Mouse (Mus musculus): Measurements from ENCODE around the gene Qk. TPM values are rescaled to one million over a fixed set of nuclear protein-coding genes. Genes with fewer than 3 reads are reported as not detected.

The Qk gene
- polyA plus RNA-seq, 1 experiment, result 278 TPM

DNA sequence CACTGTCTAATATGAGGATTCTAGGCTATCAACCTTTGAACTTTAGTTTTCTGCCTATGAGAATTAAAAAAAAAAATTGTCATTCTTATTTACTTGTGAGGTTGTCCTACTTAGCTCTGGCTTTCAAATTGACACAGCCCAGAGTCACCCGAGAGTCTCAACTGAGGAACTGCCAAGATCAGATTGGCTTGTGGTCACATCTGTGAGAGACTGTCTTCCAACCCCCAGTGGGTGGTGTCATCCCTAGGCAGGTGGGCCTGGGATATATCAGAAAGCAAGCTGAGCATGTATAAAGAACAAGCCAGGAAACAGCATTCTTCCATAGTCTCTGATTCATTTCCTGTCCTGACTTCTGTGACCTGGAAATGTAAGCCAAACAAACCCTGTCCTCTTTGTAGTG is 128.8 kb downstream of the Qk start:
- no peak for DNase-seq
- H3K27me3 ChIP-seq (ENCODE audit: control insufficient read depth, insufficient read depth, low read length), result no peaks in the 10 kb centered on the region
- H3K4me3 ChIP-seq (replicated peaks; ENCODE audit: insufficient read depth, low read depth, low read length), result no peak overlapping the region
- no peaks in the 10 kb centered on the region; the same call in 1 of the 2 replicates for H3K4me1 ChIP-seq (ENCODE audit: control insufficient read depth, insufficient read depth, low read length)
- TF ChIP-seq CTCF (IDR thresholded peaks at IDR 0.05; ENCODE audit: borderline replicate concordance, insufficient read depth, low read depth, low read length) (no peak), POLR2A (IDR thresholded peaks at IDR 0.05; ENCODE audit: borderline replicate concordance, insufficient read depth, low read length) (no peak)
- WGBS, result 26% methylated on average over 1 of the region's 1 CpGs
- H3K27ac ChIP-seq (ENCODE audit: insufficient read depth, low read length), result no peak overlapping the region

DNA sequence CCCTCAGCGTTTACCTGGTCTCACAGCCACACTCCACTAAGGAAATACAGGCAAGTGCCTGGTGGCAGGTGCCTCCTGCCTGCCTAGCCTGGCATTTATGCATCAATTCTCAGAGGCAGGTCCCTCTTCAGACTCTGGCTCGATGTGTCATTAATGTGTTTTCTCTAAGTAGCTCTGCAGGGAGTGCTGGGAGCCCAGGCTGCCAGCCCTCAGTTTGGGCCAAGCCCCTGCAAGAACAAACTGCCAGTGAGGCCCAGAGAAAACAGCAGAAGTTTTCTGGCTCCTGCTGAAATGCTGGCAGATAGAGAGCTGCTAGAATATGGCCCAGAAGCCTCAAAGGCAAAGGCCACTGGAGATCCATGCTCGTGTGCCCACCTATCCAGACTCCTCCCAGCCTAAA is 131.2 kb downstream of the Qk start:
- Histone ChIP-seq H3K4me1 (ENCODE audit: control insufficient read depth, insufficient read depth, low read length) (no peaks in the 10 kb centered on the region; the same call in 1 of the 2 replicates), H3K27me3 (ENCODE audit: control insufficient read depth, insufficient read depth, low read length) (no peaks in the 10 kb centered on the region), H3K27ac (ENCODE audit: insufficient read depth, low read length) (no peak overlapping the region), H3K4me3 (replicated peaks; ENCODE audit: insufficient read depth, low read depth, low read length) (no peak overlapping the region)
- DNase-seq, result no peak
- no peak for TF ChIP-seq POLR2A (IDR thresholded peaks at IDR 0.05; ENCODE audit: borderline replicate concordance, insufficient read depth, low read length)
- TF ChIP-seq CTCF (IDR thresholded peaks at IDR 0.05; ENCODE audit: borderline replicate concordance, insufficient read depth, low read depth, low read length), result no peak
- WGBS, result 20% methylated on average over 3 of the region's 3 CpGs

DNA sequence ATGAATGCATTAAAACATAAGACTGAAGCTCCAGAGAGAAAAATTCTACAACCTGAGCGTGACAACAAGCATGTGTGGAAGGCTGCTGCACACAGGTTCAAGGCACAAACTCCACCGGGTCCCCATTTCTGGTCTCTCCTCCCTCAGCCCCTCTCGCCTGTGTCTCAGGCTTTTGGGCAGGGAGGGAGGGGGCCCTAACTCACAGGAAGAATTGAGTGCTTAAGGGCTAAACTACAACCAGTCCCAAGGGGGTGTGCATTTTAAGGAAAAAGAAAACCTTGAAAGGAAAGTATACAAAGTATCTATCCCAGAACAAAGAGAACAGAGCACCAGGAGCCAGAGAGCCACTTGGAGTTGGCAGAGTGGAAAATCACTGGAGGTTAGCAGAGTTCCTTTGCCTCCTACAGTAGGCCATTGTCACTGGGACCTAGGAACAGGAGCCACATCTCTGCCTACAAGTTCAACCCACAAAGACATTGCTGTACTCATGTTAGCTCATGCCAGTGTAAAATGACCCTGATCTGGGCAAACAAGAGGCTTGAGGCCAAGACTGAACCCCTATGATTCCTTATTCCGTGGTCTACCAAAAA is 132.1 kb downstream of the Qk start:
- no peaks in the 10 kb centered on the region; the same call in 1 of the 2 replicates for H3K4me1 ChIP-seq (ENCODE audit: control insufficient read depth, insufficient read depth, low read length)
- H3K4me3 ChIP-seq (replicated peaks; ENCODE audit: insufficient read depth, low read depth, low read length), result no peak overlapping the region
- WGBS, result 87% methylated on average over 4 of the region's 4 CpGs
- no peak for DNase-seq
- H3K27ac ChIP-seq (ENCODE audit: insufficient read depth, low read length), result no peak overlapping the region
- H3K27me3 ChIP-seq (ENCODE audit: control insufficient read depth, insufficient read depth, low read length), result no peaks in the 10 kb centered on the region
- no peak for TF ChIP-seq CTCF (IDR thresholded peaks at IDR 0.05; ENCODE audit: borderline replicate concordance, insufficient read depth, low read depth, low read length)
- no peak for TF ChIP-seq POLR2A (IDR thresholded peaks at IDR 0.05; ENCODE audit: borderline replicate concordance, insufficient read depth, low read length)

DNA sequence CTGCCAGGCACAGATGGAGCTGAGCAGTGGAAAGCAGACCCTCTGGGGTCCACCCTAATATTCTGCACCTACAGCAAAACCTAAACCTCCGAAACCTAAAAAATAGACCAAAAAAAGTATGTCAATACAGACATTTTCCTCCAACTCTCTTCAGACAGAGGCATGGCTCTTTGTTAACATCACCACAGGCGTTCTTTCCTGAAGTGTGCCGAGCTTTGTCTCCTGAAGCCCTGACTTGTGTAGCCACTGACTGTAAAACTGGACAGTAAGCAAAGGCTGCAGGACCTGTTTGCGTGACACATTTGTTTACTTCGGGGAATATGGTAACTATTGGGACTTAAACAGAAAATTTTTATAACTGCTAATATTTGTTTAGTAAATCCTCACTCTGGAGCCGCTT is 137.9 kb downstream of the Qk start:
- WGBS, result 57% methylated on average over 6 of the region's 6 CpGs
- TF ChIP-seq CTCF (IDR thresholded peaks at IDR 0.05; ENCODE audit: borderline replicate concordance, insufficient read depth, low read depth, low read length) (no peak), POLR2A (IDR thresholded peaks at IDR 0.05; ENCODE audit: borderline replicate concordance, insufficient read depth, low read length) (no peak)

DNA sequence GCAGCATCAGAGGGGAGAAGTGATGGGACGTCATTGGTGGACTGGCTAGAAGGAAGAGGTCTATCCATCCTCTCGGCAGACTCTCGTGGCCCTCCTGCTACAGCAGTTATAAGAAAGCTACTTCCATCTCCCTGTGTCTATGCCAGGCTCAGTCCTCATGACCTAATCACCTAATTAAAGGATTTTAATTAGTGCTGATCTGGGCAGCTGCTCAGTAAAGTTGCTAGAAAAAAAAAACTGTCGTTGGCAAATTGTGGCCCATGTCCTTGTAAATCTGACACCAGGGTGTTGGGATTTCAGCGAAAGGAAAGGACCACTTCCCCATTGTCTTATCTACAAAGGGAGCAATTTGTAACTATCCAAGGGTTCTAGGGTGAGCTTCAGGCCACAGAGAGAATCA is 142.6 kb downstream of the Qk start:
- 54% methylated on average over 5 of the region's 5 CpGs for WGBS
- H3K4me1 ChIP-seq (ENCODE audit: control insufficient read depth, insufficient read depth, low read length), result no peaks in the 10 kb centered on the region
- DNase-seq, result no peak
- H3K4me3 ChIP-seq (replicated peaks; ENCODE audit: insufficient read depth, low read depth, low read length), result no peak overlapping the region
- TF ChIP-seq POLR2A (IDR thresholded peaks at IDR 0.05; ENCODE audit: borderline replicate concordance, insufficient read depth, low read length) (no peak), CTCF (IDR thresholded peaks at IDR 0.05; ENCODE audit: borderline replicate concordance, insufficient read depth, low read depth, low read length) (no peak)
- no peak overlapping the region for H3K27ac ChIP-seq (ENCODE audit: insufficient read depth, low read length)
- no peaks in the 10 kb centered on the region; the same call in 1 of the 2 replicates for H3K27me3 ChIP-seq (ENCODE audit: control insufficient read depth, insufficient read depth, low read length)

More for the DNA sequence above, 137.9 kb downstream of the Qk start:
- no peaks in the 10 kb centered on the region; the same call in 1 of the 2 replicates for H3K4me1 ChIP-seq (ENCODE audit: control insufficient read depth, insufficient read depth, low read length)
- H3K27ac ChIP-seq (ENCODE audit: insufficient read depth, low read length), result no peak overlapping the region
- H3K27me3 ChIP-seq (ENCODE audit: control insufficient read depth, insufficient read depth, low read length), result no peaks in the 10 kb centered on the region; the same call in 1 of the 2 replicates
- H3K4me3 ChIP-seq (replicated peaks; ENCODE audit: insufficient read depth, low read depth, low read length), result no peak overlapping the region
- DNase-seq, result no peak

DNA sequence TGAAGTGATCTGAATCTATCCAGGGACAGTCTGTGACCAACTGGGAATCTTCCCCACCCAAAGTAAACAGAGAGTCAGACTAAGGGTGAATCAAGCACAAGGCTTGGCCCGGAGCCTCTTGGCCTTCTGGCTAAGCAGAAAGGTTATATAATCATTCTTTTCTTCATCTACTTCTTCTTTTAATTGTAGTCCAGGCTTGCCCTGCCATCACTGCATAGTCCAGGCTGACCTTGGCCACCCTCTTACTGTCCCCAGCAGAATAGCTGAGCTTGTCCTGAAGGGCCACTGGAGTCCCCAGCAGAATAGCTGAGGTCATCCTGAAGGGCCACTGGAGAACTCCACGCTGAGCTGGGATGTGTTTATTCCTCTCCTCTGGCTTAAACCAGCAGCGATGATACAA is 158.4 kb downstream of the Qk start:
- 89% methylated on average over 3 of the region's 3 CpGs for WGBS

DNA sequence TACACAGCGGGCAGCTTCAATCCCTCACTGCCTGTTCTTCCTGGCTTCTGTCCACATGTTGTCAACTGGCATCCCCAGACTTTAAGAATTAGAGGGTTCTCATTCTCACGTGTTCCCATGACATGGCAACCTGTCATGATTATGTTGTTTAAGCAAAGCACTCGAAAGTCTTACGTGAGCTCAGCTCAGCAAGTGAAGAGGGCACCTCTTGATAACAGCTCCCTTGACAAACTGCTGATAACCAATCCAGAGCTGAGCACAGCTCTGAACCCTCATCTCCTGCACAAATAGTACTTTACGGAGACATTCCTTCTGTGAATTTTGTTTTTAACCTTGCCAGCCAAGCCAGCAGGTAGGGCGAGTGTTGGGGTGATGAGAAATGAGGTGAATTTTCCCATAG is 159.2 kb downstream of the Qk start:
- no peaks in the 10 kb centered on the region for H3K27me3 ChIP-seq (ENCODE audit: control insufficient read depth, insufficient read depth, low read length)
- no peak overlapping the region for H3K4me3 ChIP-seq (replicated peaks; ENCODE audit: insufficient read depth, low read depth, low read length)
- no peaks in the 10 kb centered on the region for H3K4me1 ChIP-seq (ENCODE audit: control insufficient read depth, insufficient read depth, low read length)
- no peak for DNase-seq
- no peak overlapping the region for H3K27ac ChIP-seq (ENCODE audit: insufficient read depth, low read length)
- WGBS, result 74% methylated on average over 6 of the region's 6 CpGs
- TF ChIP-seq CTCF (IDR thresholded peaks at IDR 0.05; ENCODE audit: borderline replicate concordance, insufficient read depth, low read depth, low read length) (no peak), POLR2A (IDR thresholded peaks at IDR 0.05; ENCODE audit: borderline replicate concordance, insufficient read depth, low read length) (no peak)

More for the DNA sequence above, 158.4 kb downstream of the Qk start:
- no peaks in the 10 kb centered on the region for H3K4me1 ChIP-seq (ENCODE audit: control insufficient read depth, insufficient read depth, low read length)
- no peak overlapping the region for H3K4me3 ChIP-seq (replicated peaks; ENCODE audit: insufficient read depth, low read depth, low read length)
- DNase-seq, result no peak
- no peaks in the 10 kb centered on the region for H3K27me3 ChIP-seq (ENCODE audit: control insufficient read depth, insufficient read depth, low read length)
- H3K27ac ChIP-seq (ENCODE audit: insufficient read depth, low read length), result no peak overlapping the region
- TF ChIP-seq POLR2A (IDR thresholded peaks at IDR 0.05; ENCODE audit: borderline replicate concordance, insufficient read depth, low read length) (no peak), CTCF (IDR thresholded peaks at IDR 0.05; ENCODE audit: borderline replicate concordance, insufficient read depth, low read depth, low read length) (no peak)

DNA sequence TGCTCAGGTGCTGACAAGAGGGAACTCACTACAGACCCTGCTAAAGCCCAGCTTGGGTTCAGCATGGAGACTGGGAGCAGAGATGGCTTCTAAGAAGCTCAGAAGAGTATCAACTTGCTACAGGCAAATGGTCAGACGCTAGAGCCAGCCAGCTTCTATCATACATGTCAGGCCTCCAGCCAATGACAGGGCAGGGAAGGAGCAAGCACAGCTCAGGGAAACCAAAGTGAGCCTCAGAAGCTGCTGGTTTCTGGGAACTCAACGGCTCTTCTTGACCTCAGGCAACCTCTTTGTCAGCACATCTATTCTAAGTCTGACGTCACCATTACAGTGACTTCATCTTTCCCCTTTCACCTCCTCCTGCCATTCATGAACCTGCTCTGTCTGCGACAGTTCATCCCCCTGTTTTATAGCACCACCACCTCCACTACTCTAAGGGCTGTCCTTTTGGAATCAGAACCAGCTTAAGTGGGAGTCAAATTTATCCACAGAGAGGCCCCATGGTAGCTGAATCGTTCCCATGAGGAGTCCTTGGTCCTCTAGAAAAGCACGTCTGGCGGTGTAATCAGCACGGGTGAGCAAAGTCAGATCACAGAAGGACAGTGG is 166.7 kb downstream of the Qk start:
- no peak overlapping the region for H3K27ac ChIP-seq (ENCODE audit: insufficient read depth, low read length)
- TF ChIP-seq POLR2A (IDR thresholded peaks at IDR 0.05; ENCODE audit: borderline replicate concordance, insufficient read depth, low read length) (no peak), CTCF (IDR thresholded peaks at IDR 0.05; ENCODE audit: borderline replicate concordance, insufficient read depth, low read depth, low read length) (no peak)
- whole genome bisulfite sequencing, result 55% methylated on average over 8 of the region's 8 CpGs

More for the DNA sequence above, 166.7 kb downstream of the Qk start:
- DNase-seq, result no peak
- Histone ChIP-seq H3K4me3 (replicated peaks; ENCODE audit: insufficient read depth, low read depth, low read length) (no peak overlapping the region), H3K27me3 (ENCODE audit: control insufficient read depth, insufficient read depth, low read length) (no peaks in the 10 kb centered on the region), H3K4me1 (ENCODE audit: control insufficient read depth, insufficient read depth, low read length) (no peaks in the 10 kb centered on the region)

Measured in cerebellum, adult 2 months (tissue).